Mouse (Mus musculus): ENCODE results near the gene Fkbp8.

Gene Fkbp8

GRCm38 (mm10) chr8:70583476-70584387 lies 56.2 kb downstream of the Fkbp8 start:
- H3K27me3 ChIP-seq (ENCODE audit: insufficient read depth, low read length): no peaks in the 10 kb centered on the region
- no peaks in the 10 kb centered on the region for H3K9me3 ChIP-seq (ENCODE audit: low read length)
- H3K4me1 ChIP-seq (replicated peaks; ENCODE audit: low read depth, low read length): peaks cover 25% of the 10 kb centered on the region
- H3K4me3 ChIP-seq (replicated peaks; ENCODE audit: low read length): no peak overlapping the region
- TF ChIP-seq POU5F1 (IDR thresholded peaks at IDR 0.05; ENCODE audit: borderline replicate concordance, low read length) (no peak), CTCF (conservative IDR thresholded peaks at IDR 0.05; ENCODE audit: low read length) (no peak), NANOG (IDR thresholded peaks at IDR 0.05; ENCODE audit: borderline replicate concordance, low read length) (no peak)
- H3K36me3 ChIP-seq (ENCODE audit: insufficient read depth, low read length): peaks cover 96% of the 10 kb centered on the region

- Histone ChIP-seq H3K9me3 (ENCODE audit: low read length) (no peaks in the 10 kb centered on the region), H3K4me1 (replicated peaks; ENCODE audit: low read depth, low read length) (peaks cover 34% of the 10 kb centered on the region), H3K36me3 (ENCODE audit: insufficient read depth, low read length) (peaks cover 98% of the 10 kb centered on the region), H3K27me3 (ENCODE audit: insufficient read depth, low read length) (no peaks in the 10 kb centered on the region), H3K4me3 (replicated peaks; ENCODE audit: low read length) (no peak overlapping the region; the same call in 1 of the 2 replicates)
- TF ChIP-seq CTCF (conservative IDR thresholded peaks at IDR 0.05; ENCODE audit: low read length): no peak
- TF ChIP-seq POU5F1 (IDR thresholded peaks at IDR 0.05; ENCODE audit: borderline replicate concordance, low read length): no peak
- no peak for TF ChIP-seq NANOG (IDR thresholded peaks at IDR 0.05; ENCODE audit: borderline replicate concordance, low read length)
Observed at GRCm38 (mm10) chr8:70584606-70585257, 57.2 kb downstream of the Fkbp8 start.

Data from E14TG2a.4 (cell line).